Mouse (Mus musculus) midbrain, postnatal 0 days (tissue): ENCODE measurements around the gene Dcaf8. TPM values are rescaled to one million over a fixed set of nuclear protein-coding genes. Genes with fewer than 3 reads are reported as not detected.

Experiments used
- ATAC-seq: fragments of 200-750 bp; cut with Nextera tagmentation; 2 replicates; pipeline ENCODE4 v1.8.0; 2017; ENCODE audit warnings: moderate number of reproducible peaks, mild to moderate bottlenecking, moderate TSS enrichment, moderate library complexity; ENCODE audit not compliant: low FRiP score
- DNase-seq: peaks from one replicate; pipeline ENCODE4 v3.0.0-alpha.2; 2015; ENCODE audit warnings: low spot score
- H3K27ac ChIP-seq: fragments of 300-500 bp; sonication (generic); 2 replicates; pipeline ENCODE4 v1.5.1; 2014; ENCODE audit warnings: low read depth, mild to moderate bottlenecking, low read length, mixed read lengths
- H3K27me3 ChIP-seq: fragments of 300-500 bp; sonication (generic); 2 replicates; pipeline ENCODE4 v1.6.1; 2014; ENCODE audit warnings: low read length, control low read depth, mixed read lengths; ENCODE audit not compliant: insufficient read depth
- H3K36me3 ChIP-seq: fragments of 300-500 bp; sonication (generic); 2 replicates; pipeline ENCODE4 v1.6.1; 2014; ENCODE audit warnings: low read length, control low read depth, mixed read lengths; ENCODE audit not compliant: insufficient read depth
- H3K4me1 ChIP-seq: fragments of 300-500 bp; sonication (generic); 2 replicates; pipeline ENCODE4 v1.6.1; 2014; ENCODE audit warnings: mild to moderate bottlenecking, control low read depth, antibody characterized with exemption, low read length, mixed read lengths; ENCODE audit not compliant: insufficient read depth
- H3K4me2 ChIP-seq: fragments of 300-500 bp; sonication (generic); 2 replicates; pipeline ENCODE4 v1.6.1; 2014; ENCODE audit warnings: low read depth, mild to moderate bottlenecking, low read length, mixed read lengths; ENCODE audit not compliant: poor library complexity, severe bottlenecking
- H3K4me3 ChIP-seq: fragments of 300-500 bp; sonication (generic); 2 replicates; pipeline ENCODE4 v1.5.1; 2014; ENCODE audit warnings: low read depth, mild to moderate bottlenecking, low read length, moderate library complexity
- H3K9ac ChIP-seq: fragments of 300-500 bp; sonication (generic); replicated peaks from 2 replicates; pipeline ENCODE4 v1.6.1; 2014; ENCODE audit warnings: mild to moderate bottlenecking, low read length, moderate library complexity, mixed read lengths; ENCODE audit not compliant: poor library complexity, severe bottlenecking
- H3K9me3 ChIP-seq: fragments of 300-500 bp; sonication (generic); 2 replicates; pipeline ENCODE4 v1.6.1; 2016; ENCODE audit warnings: low read length, control low read depth
- CTCF ChIP-seq: IDR thresholded peaks from 2 replicates; pipeline ENCODE4 v1.5.1; 2016; ENCODE audit warnings: antibody characterized with exemption, mild to moderate bottlenecking
- WGBS: fragments of 180-500 bp; shearing (Covaris S2); extraction: QIAGEN DNeasy Blood & Tissue Kit; methylation state at CpG from one replicate; pipeline ENCODE4 v1.1.7; 2014; 5-methylcytosine and 5-hydroxymethylcytosine counted together
- polyA plus RNA-seq: library from polyadenylated mRNA; unstranded; fragments of >200 nt; fragmentation: Nextera tagmentation; extraction: Ambion mirVana; gene quantifications from 2 replicates; pipeline ENCODE4 v1.2.1, GENCODE M21; 2015
- total RNA-seq: library from RNA; depleted of rRNA; stranded (reverse); fragments of >200 nt; gene quantifications from 2 replicates; pipeline ENCODE4 v1.2.3, GENCODE M21; 2014

Dcaf8 gene
- total and polyA plus RNA-seq, 2 experiments from 2014 or later = 64.6 to 66.8 TPM

DNA sequence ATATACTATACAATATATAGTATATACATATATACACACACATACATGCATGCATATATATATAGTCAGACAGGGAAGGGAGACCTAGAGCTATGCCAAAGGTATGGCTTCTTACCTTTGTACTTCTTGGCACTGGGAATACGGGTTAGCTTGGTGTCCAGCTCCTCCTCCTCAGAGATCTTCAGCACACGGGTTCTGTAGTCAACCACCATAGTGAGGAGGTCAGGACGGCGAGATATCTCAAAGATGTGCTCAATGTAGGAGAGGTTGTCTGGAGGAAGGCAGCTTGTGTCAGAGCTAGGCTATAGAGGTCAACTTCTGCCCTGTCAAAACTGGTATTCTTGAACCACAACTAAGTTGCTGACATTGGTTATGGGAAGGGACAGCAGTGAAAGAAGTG is 51.1 kb downstream of the Dcaf8 start:
- H3K9ac ChIP-seq = no peak overlapping the region
- peaks cover 34% of the 10 kb centered on the region for H3K4me1 ChIP-seq
- H3K4me2 ChIP-seq = no peak overlapping the region
- ATAC-seq = no peak
- H3K9me3 ChIP-seq = no peaks in the 10 kb centered on the region
- H3K36me3 ChIP-seq = peaks cover 42% of the 10 kb centered on the region
- 89% methylated on average over 4 of the region's 4 CpGs for WGBS
- DNase-seq = no peak
- H3K27me3 ChIP-seq = no peaks in the 10 kb centered on the region
- H3K4me3 ChIP-seq = no peak overlapping the region
- TF ChIP-seq CTCF = no peak
- no peak overlapping the region for H3K27ac ChIP-seq

GRCm38 (mm10) chr1:172200161-172200560 is 52.3 kb downstream of the Dcaf8 start:
- Histone ChIP-seq H3K4me1 (peaks cover 39% of the 10 kb centered on the region), H3K4me3 (no peak overlapping the region), H3K4me2 (0 out of 2 replicates have a peak overlapping the region, but pooled peaks have one; percentile 56), H3K9ac (no peak overlapping the region), H3K36me3 (peaks cover 36% of the 10 kb centered on the region), H3K9me3 (no peaks in the 10 kb centered on the region), H3K27ac (peak overlapping the region; percentile 19; the same call in 1 of the 2 replicates), H3K27me3 (no peaks in the 10 kb centered on the region)
- DNase-seq (no peak), ATAC-seq (no peak)
- no peak for TF ChIP-seq CTCF
- WGBS = 65% methylated on average over 5 of the region's 5 CpGs

DNA sequence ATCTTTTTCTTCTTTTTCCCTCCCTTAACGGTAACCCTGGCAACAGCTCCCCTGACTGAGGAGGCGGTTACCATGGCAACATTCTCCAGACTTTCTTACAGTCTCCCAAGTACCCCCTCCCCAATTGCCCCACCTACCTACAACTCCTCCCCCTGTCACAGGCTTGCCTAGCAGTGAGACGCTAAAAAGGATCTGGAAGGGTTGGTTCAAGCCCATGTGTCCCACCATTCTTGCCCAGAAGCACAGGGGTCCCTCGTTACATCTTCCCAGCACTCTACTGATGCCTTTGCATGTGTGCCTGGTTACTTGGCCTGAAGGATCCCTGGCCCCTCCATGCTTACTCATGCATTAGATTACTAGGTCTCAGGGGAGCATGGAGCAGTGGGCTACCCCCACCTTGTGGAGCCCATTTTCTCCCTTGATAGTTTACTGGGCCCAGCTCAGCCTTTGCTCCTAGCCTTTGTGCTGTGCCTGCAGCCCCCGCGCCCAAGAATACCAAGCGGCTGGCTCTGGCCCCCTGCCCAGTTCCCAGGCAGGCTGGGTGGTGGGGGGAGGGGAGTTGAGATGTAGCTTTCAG is 53.1 kb downstream of the Dcaf8 start:
- Histone ChIP-seq H3K4me3 (no peak overlapping the region), H3K9me3 (no peaks in the 10 kb centered on the region), H3K27ac (peak overlapping the region; percentile 99), H3K9ac (peak overlapping the region; percentile 44; the same call in 1 of the 2 replicates), H3K27me3 (no peaks in the 10 kb centered on the region), H3K4me2 (peak overlapping the region; percentile 56), H3K36me3 (peaks cover 29% of the 10 kb centered on the region), H3K4me1 (peaks cover 44% of the 10 kb centered on the region)
- TF ChIP-seq CTCF = no peak
- ATAC-seq (peak; percentile 62), DNase-seq (peak; percentile 92)
- 8% methylated on average over 7 of the region's 7 CpGs for WGBS

- peak overlapping the region; percentile 55 for H3K9ac ChIP-seq
- H3K4me2 ChIP-seq = peak overlapping the region; percentile 56
- no peak for TF ChIP-seq CTCF
- peak; percentile 65 for DNase-seq
- H3K36me3 ChIP-seq = peaks cover 18% of the 10 kb centered on the region
- no peaks in the 10 kb centered on the region for H3K9me3 ChIP-seq
- H3K27me3 ChIP-seq = no peaks in the 10 kb centered on the region
- ATAC-seq = no peak
- 7% methylated on average over 14 of the region's 14 CpGs for WGBS
- peak overlapping the region; percentile 14; the same call in 1 of the 2 replicates for H3K4me3 ChIP-seq
- peak overlapping the region; percentile 99 for H3K27ac ChIP-seq
- peaks cover 49% of the 10 kb centered on the region for H3K4me1 ChIP-seq
These were observed 54.3 kb downstream of the Dcaf8 start for GRCm38 (mm10) chr1:172201967-172202880.

DNA sequence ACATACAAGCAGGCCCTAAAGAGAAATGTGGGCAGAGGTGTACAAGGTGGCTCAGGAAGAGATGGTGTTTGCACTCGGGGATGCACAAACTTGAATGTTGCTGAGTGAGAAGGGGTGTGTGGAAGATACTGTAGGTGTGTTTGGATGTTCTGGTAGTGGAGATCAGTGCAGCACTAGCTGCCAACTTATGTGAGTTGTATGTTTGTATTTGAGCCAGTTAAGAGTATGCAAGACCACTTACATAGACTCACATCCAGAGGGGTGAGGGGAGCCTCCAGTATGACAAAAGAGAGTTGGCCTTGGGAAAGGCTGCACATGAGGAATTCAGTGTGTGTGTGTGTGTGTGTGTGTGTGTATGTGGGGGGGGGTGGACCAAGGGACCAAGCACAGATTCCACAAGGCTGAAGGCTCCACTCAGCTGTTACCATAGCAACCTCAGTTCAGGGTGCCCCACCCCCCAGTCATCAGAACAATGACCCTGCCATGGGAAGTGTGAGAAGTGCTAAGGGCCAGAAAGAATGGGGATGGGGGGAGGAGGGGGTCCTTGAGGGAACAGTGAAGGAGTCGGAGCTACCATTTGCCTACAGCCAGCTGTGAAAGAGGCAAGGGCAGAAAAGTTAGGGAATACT is 55.1 kb downstream of the Dcaf8 start:
- peak; percentile 74 for DNase-seq
- Histone ChIP-seq H3K9ac (peak overlapping the region; percentile 55; the same call in 1 of the 2 replicates), H3K4me2 (peak overlapping the region; percentile 90), H3K4me3 (no peak overlapping the region; the same call in 1 of the 2 replicates), H3K27ac (peak overlapping the region; percentile 99), H3K4me1 (peaks cover 52% of the 10 kb centered on the region), H3K36me3 (peaks cover 11% of the 10 kb centered on the region), H3K9me3 (no peaks in the 10 kb centered on the region), H3K27me3 (no peaks in the 10 kb centered on the region)
- 5% methylated on average over 2 of the region's 2 CpGs for WGBS
- no peak for TF ChIP-seq CTCF
- ATAC-seq = no peak
